Mouse (Mus musculus) thymus, adult 2 months (tissue): ENCODE data around the gene Clcnkb.

Experiments
- CTCF ChIP-seq: fragments of 200-500 bp; IDR thresholded peaks from 2 replicates; pipeline ENCODE4 v1.5.1; 2012; ENCODE audit warnings: mild to moderate bottlenecking, control low read depth, low read length, moderate library complexity, borderline replicate concordance; ENCODE audit not compliant: control insufficient read depth, poor library complexity, insufficient read depth; ENCODE audit errors: extremely low read depth
- POLR2A ChIP-seq: fragments of 200-500 bp; IDR thresholded peaks from 2 replicates; pipeline ENCODE4 v1.6.1; 2012; ENCODE audit warnings: mild to moderate bottlenecking, low read length, control low read depth, moderate library complexity; ENCODE audit not compliant: control insufficient read depth, poor library complexity, insufficient read depth; ENCODE audit errors: extremely low read depth

DNA sequence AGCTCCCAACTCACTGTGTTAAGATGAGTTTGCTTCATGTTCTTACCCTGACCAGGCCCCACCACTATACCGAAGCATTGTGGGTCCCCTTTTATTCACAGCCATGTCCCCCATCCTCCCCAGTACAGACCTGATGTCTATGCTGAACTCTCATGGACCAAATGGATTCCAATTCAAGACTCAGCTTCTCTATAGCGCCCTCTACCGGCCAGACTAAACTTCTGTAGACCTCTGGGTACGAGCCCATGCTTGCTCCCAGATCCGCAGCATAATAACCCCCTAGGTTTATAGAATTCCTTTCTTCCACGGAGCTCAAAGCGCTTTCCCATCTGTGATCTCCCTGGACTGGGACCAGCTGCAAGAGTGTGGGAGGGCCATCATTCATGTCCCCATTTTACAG, 55.0 kb downstream of the Clcnkb start:
- TF ChIP-seq CTCF = no peak
- no peak for TF ChIP-seq POLR2A
